Mouse (Mus musculus) heart, adult 2 months (tissue): ENCODE measurements around the gene Znrf4. TPM values are rescaled to one million over a fixed set of nuclear protein-coding genes. Genes with fewer than 3 reads are reported as not detected.

Source experiments
- DNase-seq, 2 experiments: peaks; one replicate each; pipeline ENCODE4 v3.0.0; 2021
- H3K27ac ChIP-seq: fragments of 200-600 bp; 2 replicates; pipeline ENCODE4 v1.8.1; 2022
- H3K27me3 ChIP-seq: fragments of 200-500 bp; 2 replicates; pipeline ENCODE4 v1.6.1; 2012; ENCODE audit warnings: mild to moderate bottlenecking, low read length, inconsistent platforms, mixed read lengths; ENCODE audit not compliant: control insufficient read depth, insufficient read depth
- H3K36me3 ChIP-seq: fragments of 200-500 bp; 2 replicates; pipeline ENCODE4 v1.6.1; 2012; ENCODE audit warnings: low read length, inconsistent platforms; ENCODE audit not compliant: control insufficient read depth, insufficient read depth
- H3K4me1 ChIP-seq: fragments of 200-500 bp; 2 replicates; pipeline ENCODE4 v1.6.1; 2011; ENCODE audit warnings: low read length; ENCODE audit not compliant: control insufficient read depth, insufficient read depth
- H3K4me3 ChIP-seq: fragments of 200-600 bp; 2 replicates; pipeline ENCODE4 v1.8.1; 2022
- H3K79me2 ChIP-seq: fragments of 200-500 bp; replicated peaks from 2 replicates; pipeline ENCODE4 v1.6.1; 2012; ENCODE audit warnings: mild to moderate bottlenecking, inconsistent platforms, low read length, moderate library complexity, mixed read lengths; ENCODE audit not compliant: control insufficient read depth, insufficient read depth
- H3K9ac ChIP-seq: fragments of 200-500 bp; 2 replicates; pipeline ENCODE4 v1.6.1; 2012; ENCODE audit warnings: low read depth, mild to moderate bottlenecking, control low read depth, inconsistent platforms, low read length, mixed read lengths
- CTCF ChIP-seq: fragments of 200-600 bp; IDR thresholded peaks from 2 replicates; pipeline ENCODE4 v1.8.1; 2022; ENCODE audit warnings: antibody characterized with exemption, mild to moderate bottlenecking, moderate library complexity
- EP300 ChIP-seq: fragments of 200-500 bp; IDR thresholded peaks from 2 replicates; pipeline ENCODE4 v1.6.1; 2011; ENCODE audit warnings: low read depth, low read length, control low read depth; ENCODE audit not compliant: insufficient read depth
- POLR2A ChIP-seq: fragments of 200-500 bp; IDR thresholded peaks from 2 replicates; pipeline ENCODE4 v1.6.1; 2011; ENCODE audit warnings: mild to moderate bottlenecking, low read depth, low read length, control low read depth; ENCODE audit not compliant: insufficient read depth
- WGBS: fragments of 180-500 bp; shearing (Covaris S2); methylation state at CpG from one replicate; pipeline ENCODE4 v1.1.7; 2018; 5-methylcytosine and 5-hydroxymethylcytosine counted together
- intact Hi-C: fragments of 180-260 bp; cut with DNase I; formaldehyde crosslinking; loops from one replicate; pipeline ENCODE4 v1.15.1; 2025
- long read RNA-seq: library from polyadenylated mRNA; stranded (forward); transcript quantifications from one replicate; pipeline ENCODE4 v2.0.0, GENCODE M21; 2021
- polyA plus RNA-seq: library from polyadenylated mRNA; depleted of rRNA; stranded (reverse); fragments of >200 nt; gene quantifications from 2 replicates; pipeline ENCODE4 v1.2.3, GENCODE M21; 2012; rRNA removed
- total RNA-seq, 2 experiments: library from RNA; stranded (reverse); gene quantifications; 2 replicates each; pipeline ENCODE4 v1.2.3; 2021

The Znrf4 gene
- not detected for total RNA-seq
- 0.29 and 0.64 TPM in 2 replicates for polyA plus RNA-seq
- long read RNA-seq = 0 reads

GRCm38 (mm10) chr17:56512310-56512709, at the start of gene Znrf4:
Gene Znrf4 (minus strand): TSS chr17:56512431.
- Histone ChIP-seq H3K36me3 (no peaks in the 10 kb centered on the region), H3K27ac (no peak within 1 kb of the TSS), H3K4me1 (peaks cover 2% of the 10 kb centered on the region; the same call in 1 of the 2 replicates), H3K27me3 (peaks cover 18% of the 10 kb centered on the region), H3K79me2 (no peaks in the 10 kb centered on the region), H3K4me3 (no peak within 1 kb of the TSS), H3K9ac (no peak within 1 kb of the TSS)
- 52% methylated on average over 22 of the region's 22 CpGs for WGBS
- peak in 1 of 2 experiments; percentile 12 for DNase-seq
- intact Hi-C loops = no loop called here
- no peak for TF ChIP-seq CTCF
- no peak for TF ChIP-seq EP300
- no peak for TF ChIP-seq POLR2A

- no peaks in the 10 kb centered on the region for H3K27me3 ChIP-seq
- TF ChIP-seq POLR2A (no peak), CTCF (no peak), EP300 (no peak)
- no peak overlapping the region for H3K4me3 ChIP-seq
- H3K79me2 ChIP-seq = no peaks in the 10 kb centered on the region
- DNase-seq = no peak
- no peaks in the 10 kb centered on the region for H3K4me1 ChIP-seq
- WGBS = 81% methylated on average over 2 of the region's 2 CpGs
- intact Hi-C loops = no loop called here
- H3K27ac ChIP-seq = no peak overlapping the region
- no peak overlapping the region for H3K9ac ChIP-seq
- no peaks in the 10 kb centered on the region for H3K36me3 ChIP-seq
Observed at GRCm38 (mm10) chr17:56561866-56562265, 49.6 kb upstream of the Znrf4 start.

GRCm38 (mm10) chr17:56560131-56560530, 47.9 kb upstream of the Znrf4 start:
- intact Hi-C loops = no loop called here
- no peak for DNase-seq
- Histone ChIP-seq H3K27ac (no peak overlapping the region), H3K4me1 (no peaks in the 10 kb centered on the region), H3K79me2 (no peaks in the 10 kb centered on the region), H3K9ac (no peak overlapping the region), H3K36me3 (no peaks in the 10 kb centered on the region), H3K4me3 (no peak overlapping the region), H3K27me3 (no peaks in the 10 kb centered on the region)
- 32% methylated on average over 1 of the region's 1 CpGs for WGBS
- TF ChIP-seq EP300 = no peak
- no peak for TF ChIP-seq POLR2A
- TF ChIP-seq CTCF = no peak

GRCm38 (mm10) chr17:56559386-56559785, 47.2 kb upstream of the Znrf4 start:
- Histone ChIP-seq H3K27ac (no peak overlapping the region), H3K79me2 (no peaks in the 10 kb centered on the region), H3K9ac (no peak overlapping the region), H3K4me3 (no peak overlapping the region), H3K36me3 (no peaks in the 10 kb centered on the region), H3K27me3 (no peaks in the 10 kb centered on the region), H3K4me1 (no peaks in the 10 kb centered on the region)
- no peak for TF ChIP-seq EP300
- TF ChIP-seq CTCF = no peak
- DNase-seq = peak in 1 of 2 experiments; percentile 30
- intact Hi-C loops = loop anchor here (5.0 kb wide), 1 partner anchor 108 kb away; no protein-coding TSS in a partner anchor
- 62% methylated on average over 3 of the region's 3 CpGs for WGBS

GRCm38 (mm10) chr17:56558448-56558847, 46.2 kb upstream of the Znrf4 start:
- Histone ChIP-seq H3K79me2 (no peaks in the 10 kb centered on the region), H3K36me3 (no peaks in the 10 kb centered on the region), H3K9ac (no peak overlapping the region), H3K27ac (no peak overlapping the region), H3K4me1 (no peaks in the 10 kb centered on the region), H3K4me3 (no peak overlapping the region), H3K27me3 (no peaks in the 10 kb centered on the region)
- no peak for TF ChIP-seq POLR2A
- TF ChIP-seq CTCF = peak; percentile 93
- no peak for TF ChIP-seq EP300
- 14% methylated on average over 3 of the region's 3 CpGs for WGBS
- intact Hi-C loops = loop anchor here (5.0 kb wide), 1 partner anchor 109 kb away; no protein-coding TSS in a partner anchor
- DNase-seq = peak; percentile 51 to 74

- TF ChIP-seq POLR2A (no peak), CTCF (no peak), EP300 (no peak)
- Histone ChIP-seq H3K27me3 (no peaks in the 10 kb centered on the region), H3K9ac (no peak within 1 kb of the TSS), H3K27ac (no peak within 1 kb of the TSS), H3K36me3 (no peaks in the 10 kb centered on the region), H3K4me1 (no peaks in the 10 kb centered on the region), H3K4me3 (no peak within 1 kb of the TSS), H3K79me2 (no peaks in the 10 kb centered on the region)
- 78% methylated on average over 20 of the region's 20 CpGs for WGBS
- intact Hi-C loops = loop anchor here (5.0 kb wide), 1 partner anchor 147 kb away; no protein-coding TSS in a partner anchor
- DNase-seq = no peak
Observed at GRCm38 (mm10) chr17:56554122-56554551, 41.9 kb upstream of the Znrf4 start, which contains the start of gene Gm20219. Gene Gm20219 (minus strand): TSS chr17:56554387.
